Mouse (Mus musculus) myocyte (in vitro differentiated cells): ENCODE measurements around the gene Flrt2.

ENCODE experiments used
- E2F4 ChIP-seq: IDR thresholded peaks from one replicate; pipeline ENCODE4 v1.6.1; 2011; ENCODE audit warnings: mild to moderate bottlenecking, control low read depth, moderate library complexity; ENCODE audit not compliant: insufficient read depth
- MAX ChIP-seq: IDR thresholded peaks from one replicate; pipeline ENCODE4 v1.6.1; 2011; ENCODE audit warnings: low read depth, mild to moderate bottlenecking, control low read depth
- MYOD1 ChIP-seq, 3 experiments: IDR thresholded peaks; one replicate each; pipeline ENCODE4 v1.6.1; 2011; ENCODE audit warnings: control low read depth in 2 of 3, low read depth in 2 of 3, mild to moderate bottlenecking in 2 of 3, moderate library complexity in 1 of 3; ENCODE audit not compliant: insufficient read length in 2 of 3, control insufficient read depth in 1 of 3
- POLR2A ChIP-seq: IDR thresholded peaks from one replicate; pipeline ENCODE4 v1.6.1; 2011; ENCODE audit warnings: low read depth, mild to moderate bottlenecking, control low read depth, moderate library complexity; ENCODE audit not compliant: insufficient read length
- REST ChIP-seq: IDR thresholded peaks from one replicate; pipeline ENCODE4 v1.6.1; 2011; ENCODE audit warnings: mild to moderate bottlenecking, control low read depth, moderate library complexity; ENCODE audit not compliant: insufficient read depth, insufficient read length
- SRF ChIP-seq: IDR thresholded peaks from one replicate; pipeline ENCODE4 v1.6.1; 2011; ENCODE audit warnings: low read depth; ENCODE audit not compliant: control insufficient read depth, insufficient read length
- TCF12 ChIP-seq: IDR thresholded peaks from one replicate; pipeline ENCODE4 v1.6.1; 2011; ENCODE audit warnings: mild to moderate bottlenecking, control low read depth; ENCODE audit not compliant: poor library complexity, insufficient read depth, severe bottlenecking
- TCF3 ChIP-seq: IDR thresholded peaks from one replicate; pipeline ENCODE4 v1.6.1; 2011; ENCODE audit warnings: low read depth, control low read depth; ENCODE audit not compliant: insufficient read length
- USF1 ChIP-seq: IDR thresholded peaks from one replicate; pipeline ENCODE4 v1.6.1; 2011; ENCODE audit warnings: low read depth, mild to moderate bottlenecking, control low read depth, moderate library complexity

GRCm38 (mm10) chr12:95738491-95739135 lies 46.6 kb downstream of the Flrt2 start:
- TF ChIP-seq E2F4 (no peak), POLR2A (no peak), MAX (no peak), REST (no peak), TCF12 (no peak), USF1 (no peak), TCF3 (no peak), SRF (no peak), MYOD1 (IDR thresholded peaks at IDR 0.05; ENCODE audit: control insufficient read depth in 1 of 3, insufficient read length in 2 of 3, low read depth in 2 of 3) (peak in 2 of 3 experiments; percentile 20 to 27)
